Mouse (Mus musculus): Measurements from ENCODE around the gene Dnaja3. TPM values are rescaled to one million over a fixed set of nuclear protein-coding genes. Genes with fewer than 3 reads are reported as not detected.

Gene Dnaja3
- polyA plus RNA-seq, 1 experiment = 69.5 TPM

DNA sequence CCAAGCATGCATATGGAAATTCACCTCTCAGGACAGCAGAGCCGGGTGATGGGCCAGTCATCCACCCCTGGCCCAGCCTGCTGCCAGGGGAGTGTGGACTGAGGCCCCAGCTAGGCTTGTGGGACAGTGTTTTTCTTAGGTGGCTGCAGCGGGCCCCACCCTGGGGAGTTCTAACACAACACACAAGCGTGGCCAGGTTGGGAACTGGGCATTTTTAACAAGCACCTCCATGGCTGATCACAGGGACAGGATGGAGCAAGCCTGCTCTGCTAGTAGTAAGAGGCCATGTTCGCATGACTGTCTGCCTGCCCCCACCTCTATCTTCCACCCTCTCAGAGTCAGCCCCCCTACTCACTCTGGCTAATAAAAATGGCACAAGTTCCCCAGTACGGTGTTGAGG, 41.7 kb upstream of the Dnaja3 start:
- Histone ChIP-seq H3K4me2 (ENCODE audit: low read depth) (peak overlapping the region; percentile 99), H3ac (ENCODE audit: control insufficient read depth, insufficient read length) (no peak overlapping the region), H3K36me3 (ENCODE audit: control insufficient read depth, insufficient read depth) (no peaks in the 10 kb centered on the region), H3K4me3 (peak overlapping the region; percentile 87), H3K79me2 (ENCODE audit: control insufficient read depth, insufficient read depth) (peaks cover 81% of the 10 kb centered on the region), H3K27me3 (ENCODE audit: control insufficient read depth, insufficient read depth, insufficient read length) (no peaks in the 10 kb centered on the region)
- TF ChIP-seq USF1 (IDR thresholded peaks at IDR 0.05; ENCODE audit: low read depth) (no peak), POLR2AphosphoS2 (IDR thresholded peaks at IDR 0.05; ENCODE audit: insufficient read length, low read depth) (no peak), MYOG (IDR thresholded peaks at IDR 0.05; ENCODE audit: control insufficient read depth in 1 of 3, insufficient read depth in 1 of 3, insufficient read length in 2 of 3, low read depth in 2 of 3) (no peak), POLR2A (IDR thresholded peaks at IDR 0.05; ENCODE audit: insufficient read length, low read depth) (no peak), TCF3 (IDR thresholded peaks at IDR 0.05; ENCODE audit: insufficient read length, low read depth) (no peak), MAX (IDR thresholded peaks at IDR 0.05; ENCODE audit: low read depth) (no peak), E2F4 (IDR thresholded peaks at IDR 0.05; ENCODE audit: insufficient read depth) (no peak), CEBPB (IDR thresholded peaks at IDR 0.05; ENCODE audit: insufficient read depth, poor library complexity, severe bottlenecking) (no peak), TCF12 (IDR thresholded peaks at IDR 0.05; ENCODE audit: insufficient read depth, poor library complexity, severe bottlenecking) (no peak), REST (IDR thresholded peaks at IDR 0.05; ENCODE audit: insufficient read depth, insufficient read length) (no peak), MYOD1 (IDR thresholded peaks at IDR 0.05; ENCODE audit: control insufficient read depth in 1 of 3, insufficient read length in 2 of 3, low read depth in 2 of 3) (no peak), SRF (IDR thresholded peaks at IDR 0.05; ENCODE audit: control insufficient read depth, insufficient read length, low read depth) (no peak)

DNA sequence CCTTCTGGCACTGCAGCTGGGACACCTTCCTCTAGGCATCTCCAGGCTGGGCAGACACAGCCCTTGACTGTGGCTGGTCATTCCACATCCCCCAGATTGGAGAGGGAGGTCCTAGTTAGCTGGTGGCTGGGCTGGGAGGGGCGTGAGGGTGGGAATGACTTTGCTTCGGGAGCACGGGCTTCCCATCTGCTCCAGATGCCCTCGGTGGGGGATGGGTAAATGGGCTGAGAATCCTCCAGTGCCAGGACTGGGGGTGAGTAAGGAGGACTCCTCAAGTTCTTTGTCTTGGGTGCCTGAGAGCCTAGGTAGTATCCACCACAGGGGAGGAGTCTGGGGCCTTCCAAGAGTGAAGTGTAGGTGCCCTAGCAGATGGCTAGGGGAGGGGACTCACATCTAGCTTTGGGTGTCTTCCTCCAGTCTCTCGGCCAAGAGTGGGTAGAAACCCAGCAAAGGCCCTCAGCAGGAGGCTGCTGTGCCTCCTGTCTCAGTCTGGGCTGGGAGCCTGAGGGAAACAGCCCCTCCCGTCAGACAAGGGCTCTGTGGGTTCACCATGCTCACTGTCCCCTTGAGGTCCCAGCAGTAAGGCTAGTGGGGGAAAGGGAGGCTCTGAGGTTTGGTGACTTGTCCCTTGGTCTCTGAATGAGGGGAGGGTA, 40.8 kb upstream of the Dnaja3 start:
- Histone ChIP-seq H3K36me3 (ENCODE audit: control insufficient read depth, insufficient read depth) (no peaks in the 10 kb centered on the region), H3K4me3 (no peak overlapping the region), H3K4me2 (ENCODE audit: low read depth) (peak overlapping the region; percentile 99), H3K79me2 (ENCODE audit: control insufficient read depth, insufficient read depth) (peaks cover 91% of the 10 kb centered on the region), H3ac (ENCODE audit: control insufficient read depth, insufficient read length) (no peak overlapping the region), H3K27me3 (ENCODE audit: control insufficient read depth, insufficient read depth, insufficient read length) (no peaks in the 10 kb centered on the region)
- no peak for TF ChIP-seq MYOG (IDR thresholded peaks at IDR 0.05; ENCODE audit: control insufficient read depth in 1 of 3, insufficient read depth in 1 of 3, insufficient read length in 2 of 3, low read depth in 2 of 3)
- no peak for TF ChIP-seq REST (IDR thresholded peaks at IDR 0.05; ENCODE audit: insufficient read depth, insufficient read length)
- no peak for TF ChIP-seq TCF12 (IDR thresholded peaks at IDR 0.05; ENCODE audit: insufficient read depth, poor library complexity, severe bottlenecking)
- TF ChIP-seq POLR2AphosphoS2 (IDR thresholded peaks at IDR 0.05; ENCODE audit: insufficient read length, low read depth) = no peak
- peak in 1 of 3 experiments; percentile 29 for TF ChIP-seq MYOD1 (IDR thresholded peaks at IDR 0.05; ENCODE audit: control insufficient read depth in 1 of 3, insufficient read length in 2 of 3, low read depth in 2 of 3)
- no peak for TF ChIP-seq POLR2A (IDR thresholded peaks at IDR 0.05; ENCODE audit: insufficient read length, low read depth)
- no peak for TF ChIP-seq CEBPB (IDR thresholded peaks at IDR 0.05; ENCODE audit: insufficient read depth, poor library complexity, severe bottlenecking)

DNA sequence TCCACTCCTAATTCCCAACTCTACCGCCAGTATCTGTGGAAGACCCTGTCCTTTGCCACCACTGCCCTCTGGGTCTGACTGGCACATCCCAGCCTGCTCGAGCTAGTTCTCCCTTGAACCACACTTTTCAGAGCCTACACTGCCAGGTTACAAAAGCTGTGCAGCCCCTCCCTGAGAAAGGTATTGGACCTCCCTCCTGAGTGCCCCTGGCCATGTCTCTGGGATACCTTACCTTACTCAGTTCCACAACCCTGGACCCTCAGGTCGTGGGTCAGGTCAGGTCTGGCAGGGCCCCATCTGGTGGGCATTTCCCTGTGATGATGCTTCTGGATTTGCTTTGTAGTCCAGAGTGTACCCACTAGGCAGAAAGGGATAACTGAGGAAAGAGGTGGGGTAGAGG, 40.2 kb upstream of the Dnaja3 start:
- TF ChIP-seq E2F4 (IDR thresholded peaks at IDR 0.05; ENCODE audit: insufficient read depth) = no peak
- no peak for TF ChIP-seq POLR2AphosphoS2 (IDR thresholded peaks at IDR 0.05; ENCODE audit: insufficient read length, low read depth)
- TF ChIP-seq TCF12 (IDR thresholded peaks at IDR 0.05; ENCODE audit: insufficient read depth, poor library complexity, severe bottlenecking) = no peak
- TF ChIP-seq MAX (IDR thresholded peaks at IDR 0.05; ENCODE audit: low read depth) = no peak
- TF ChIP-seq CEBPB (IDR thresholded peaks at IDR 0.05; ENCODE audit: insufficient read depth, poor library complexity, severe bottlenecking) = no peak
- TF ChIP-seq REST (IDR thresholded peaks at IDR 0.05; ENCODE audit: insufficient read depth, insufficient read length) = no peak
- TF ChIP-seq MYOG (IDR thresholded peaks at IDR 0.05; ENCODE audit: control insufficient read depth in 1 of 3, insufficient read depth in 1 of 3, insufficient read length in 2 of 3, low read depth in 2 of 3) = no peak
- TF ChIP-seq TCF3 (IDR thresholded peaks at IDR 0.05; ENCODE audit: insufficient read length, low read depth) = no peak
- TF ChIP-seq USF1 (IDR thresholded peaks at IDR 0.05; ENCODE audit: low read depth) = no peak
- no peak for TF ChIP-seq SRF (IDR thresholded peaks at IDR 0.05; ENCODE audit: control insufficient read depth, insufficient read length, low read depth)
- TF ChIP-seq MYOD1 (IDR thresholded peaks at IDR 0.05; ENCODE audit: control insufficient read depth in 1 of 3, insufficient read length in 2 of 3, low read depth in 2 of 3) = no peak
- TF ChIP-seq POLR2A (IDR thresholded peaks at IDR 0.05; ENCODE audit: insufficient read length, low read depth) = no peak
- Histone ChIP-seq H3K27me3 (ENCODE audit: control insufficient read depth, insufficient read depth, insufficient read length) (no peaks in the 10 kb centered on the region), H3K79me2 (ENCODE audit: control insufficient read depth, insufficient read depth) (peaks cover 97% of the 10 kb centered on the region), H3K36me3 (ENCODE audit: control insufficient read depth, insufficient read depth) (no peaks in the 10 kb centered on the region), H3K4me3 (no peak overlapping the region), H3K4me2 (ENCODE audit: low read depth) (no peak overlapping the region), H3ac (ENCODE audit: control insufficient read depth, insufficient read length) (no peak overlapping the region)

DNA sequence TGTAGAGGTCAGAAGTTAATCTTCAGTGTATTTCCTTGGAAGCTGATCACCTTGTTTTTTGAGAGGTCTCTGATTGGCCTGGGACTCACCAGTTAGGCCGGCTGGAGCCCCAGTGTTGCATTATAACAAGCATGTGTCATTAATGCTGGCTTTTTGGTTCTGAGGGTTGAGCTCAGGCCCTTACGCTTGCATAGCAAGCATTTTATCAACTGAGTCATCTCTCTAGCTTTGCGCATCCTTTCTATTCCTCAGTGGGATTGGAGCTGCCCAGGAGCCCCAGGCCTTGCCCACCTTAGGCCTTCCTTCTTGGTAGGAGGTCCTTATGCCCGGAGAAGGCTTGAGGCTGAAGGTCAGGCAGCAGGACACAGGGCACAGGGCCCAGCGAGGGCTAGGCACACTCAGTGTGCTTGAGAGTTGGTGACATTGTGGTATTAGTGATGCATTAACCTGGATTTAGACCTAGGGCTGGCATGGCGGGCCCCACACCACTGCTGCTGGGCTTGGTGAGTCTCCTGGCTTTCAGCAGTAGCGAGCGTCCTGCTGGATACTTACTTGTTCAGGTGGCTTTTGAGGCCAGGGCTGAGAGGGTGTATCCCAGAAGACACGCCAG, 39.0 kb upstream of the Dnaja3 start:
- TF ChIP-seq TCF12 (IDR thresholded peaks at IDR 0.05; ENCODE audit: insufficient read depth, poor library complexity, severe bottlenecking) (no peak), REST (IDR thresholded peaks at IDR 0.05; ENCODE audit: insufficient read depth, insufficient read length) (no peak), MAX (IDR thresholded peaks at IDR 0.05; ENCODE audit: low read depth) (no peak), CEBPB (IDR thresholded peaks at IDR 0.05; ENCODE audit: insufficient read depth, poor library complexity, severe bottlenecking) (no peak), USF1 (IDR thresholded peaks at IDR 0.05; ENCODE audit: low read depth) (no peak), MYOG (IDR thresholded peaks at IDR 0.05; ENCODE audit: control insufficient read depth in 1 of 3, insufficient read depth in 1 of 3, insufficient read length in 2 of 3, low read depth in 2 of 3) (no peak), POLR2AphosphoS2 (IDR thresholded peaks at IDR 0.05; ENCODE audit: insufficient read length, low read depth) (no peak), TCF3 (IDR thresholded peaks at IDR 0.05; ENCODE audit: insufficient read length, low read depth) (no peak), MYOD1 (IDR thresholded peaks at IDR 0.05; ENCODE audit: control insufficient read depth in 1 of 3, insufficient read length in 2 of 3, low read depth in 2 of 3) (no peak), E2F4 (IDR thresholded peaks at IDR 0.05; ENCODE audit: insufficient read depth) (no peak), POLR2A (IDR thresholded peaks at IDR 0.05; ENCODE audit: insufficient read length, low read depth) (no peak), SRF (IDR thresholded peaks at IDR 0.05; ENCODE audit: control insufficient read depth, insufficient read length, low read depth) (no peak)
- Histone ChIP-seq H3K4me2 (ENCODE audit: low read depth) (no peak overlapping the region), H3ac (ENCODE audit: control insufficient read depth, insufficient read length) (no peak overlapping the region), H3K79me2 (ENCODE audit: control insufficient read depth, insufficient read depth) (peaks cover 98% of the 10 kb centered on the region), H3K36me3 (ENCODE audit: control insufficient read depth, insufficient read depth) (no peaks in the 10 kb centered on the region), H3K27me3 (ENCODE audit: control insufficient read depth, insufficient read depth, insufficient read length) (no peaks in the 10 kb centered on the region), H3K4me3 (no peak overlapping the region)
